Mouse (Mus musculus) neural tube, embryonic 15.5 days (tissue): ENCODE data around the gene Gm4952. TPM values are rescaled to one million over a fixed set of nuclear protein-coding genes. Genes with fewer than 3 reads are reported as not detected.

Experiments
- polyA plus RNA-seq: library from polyadenylated mRNA; unstranded; fragments of >200 nt; fragmentation: Nextera tagmentation; extraction: Ambion mirVana; gene quantifications from 2 replicates; pipeline ENCODE4 v1.2.1, GENCODE M21; 2015

The Gm4952 gene
- polyA plus RNA-seq, 1 experiment from 2014 or later: 0.13 TPM

Other genes with a start within 250 kb of the Gm4952 start
- gene Olfr1440, start 212.7 kb upstream of the Gm4952 start, polyA plus RNA-seq: not detected in 2 replicates
- not detected in 2 replicates for gene Olfr1441, start 182.5 kb upstream of the Gm4952 start, polyA plus RNA-seq
- gene Pfpl, start 172.1 kb upstream of the Gm4952 start, polyA plus RNA-seq: not detected in 2 replicates
- gene Mpeg1, start 139.2 kb upstream of the Gm4952 start, polyA plus RNA-seq: 0.61 and 0.88 TPM in 2 replicates
- 34.1 and 34.5 TPM in 2 replicates for gene Dtx4, start 98.5 kb upstream of the Gm4952 start, polyA plus RNA-seq
- 6.2 and 11.7 TPM in 2 replicates for gene Fam111a, start 54.2 kb upstream of the Gm4952 start, polyA plus RNA-seq
- gene Glyat, start 33.3 kb downstream of the Gm4952 start, polyA plus RNA-seq: 0.22 TPM in 1 of 2 replicates, not detected in the other
- gene Olfr1442, start 70.5 kb downstream of the Gm4952 start, polyA plus RNA-seq: not detected in 2 replicates
- not detected in 2 replicates for gene Olfr1443, start 78.1 kb downstream of the Gm4952 start, polyA plus RNA-seq
- gene Keg1, start 95.8 kb downstream of the Gm4952 start, polyA plus RNA-seq: 0.14 TPM in 1 of 2 replicates, not detected in the other
- 1.0 and 1.1 TPM in 2 replicates for gene Cntf, start 165.7 kb downstream of the Gm4952 start, polyA plus RNA-seq
- 12.3 and 12.9 TPM in 2 replicates for gene Zfp91, start 196.2 kb downstream of the Gm4952 start, polyA plus RNA-seq
- 1.2 and 4.0 TPM in 2 replicates for gene Lpxn, start 196.2 kb downstream of the Gm4952 start, polyA plus RNA-seq
- gene Gm5244, start 246.7 kb downstream of the Gm4952 start, polyA plus RNA-seq: not detected in 2 replicates